Mouse (Mus musculus) ovary, postnatal 14 days (tissue): ENCODE data around the gene Cd44.

ENCODE experiments used
- DNase-seq: peaks from one replicate; pipeline ENCODE4 v3.0.0; 2022; ENCODE audit warnings: low spot score

Gene Cd44

GRCm38 (mm10) chr2:102900875-102901827, at the start of gene Cd44:
TSS of gene Cd44 (minus strand) at chr2:102901665.
- DNase-seq = peak; percentile 35

- no peak for DNase-seq
Measured at GRCm38 (mm10) chr2:102948481-102948857, 47.0 kb upstream of the Cd44 start.

- DNase-seq = no peak
Measured at GRCm38 (mm10) chr2:102947846-102948480, 46.5 kb upstream of the Cd44 start.

- no peak for DNase-seq
Measured at GRCm38 (mm10) chr2:102945111-102945510, 43.6 kb upstream of the Cd44 start.

- DNase-seq = no peak
Measured at GRCm38 (mm10) chr2:102944415-102945012, 43.0 kb upstream of the Cd44 start.

GRCm38 (mm10) chr2:102943983-102944382, 42.5 kb upstream of the Cd44 start:
- no peak for DNase-seq

GRCm38 (mm10) chr2:102942782-102943080, 41.3 kb upstream of the Cd44 start:
- DNase-seq = no peak

- DNase-seq = no peak
Measured at GRCm38 (mm10) chr2:102941937-102942781, 40.7 kb upstream of the Cd44 start.

GRCm38 (mm10) chr2:102940813-102941361, 39.4 kb upstream of the Cd44 start:
- no peak for DNase-seq

- no peak for DNase-seq
Measured at GRCm38 (mm10) chr2:102940158-102940557, 38.7 kb upstream of the Cd44 start.

- DNase-seq = peak; percentile 7
Measured at GRCm38 (mm10) chr2:102936886-102937285, 35.4 kb upstream of the Cd44 start.

GRCm38 (mm10) chr2:102934834-102935233, 33.4 kb upstream of the Cd44 start:
- no peak for DNase-seq

GRCm38 (mm10) chr2:102933787-102934186, 32.3 kb upstream of the Cd44 start:
- DNase-seq = no peak

- no peak for DNase-seq
Measured at GRCm38 (mm10) chr2:102933142-102933541, 31.7 kb upstream of the Cd44 start.

- no peak for DNase-seq
Measured at GRCm38 (mm10) chr2:102932667-102933066, 31.2 kb upstream of the Cd44 start.

GRCm38 (mm10) chr2:102928211-102928610, 26.7 kb upstream of the Cd44 start:
- no peak for DNase-seq

- DNase-seq = no peak
Measured at GRCm38 (mm10) chr2:102924480-102924879, 23.0 kb upstream of the Cd44 start.

- DNase-seq = no peak
Measured at GRCm38 (mm10) chr2:102923682-102924081, 22.2 kb upstream of the Cd44 start.

- DNase-seq = no peak
Measured at GRCm38 (mm10) chr2:102922066-102922465, 20.6 kb upstream of the Cd44 start.

- no peak for DNase-seq
Measured at GRCm38 (mm10) chr2:102918301-102918700, 16.8 kb upstream of the Cd44 start.

GRCm38 (mm10) chr2:102916596-102916995, 15.1 kb upstream of the Cd44 start:
- DNase-seq = no peak

GRCm38 (mm10) chr2:102914675-102915074, 13.2 kb upstream of the Cd44 start:
- no peak for DNase-seq
